ENCODE assay signal across 22 mouse cellular contexts in genomic region chr5:8839651-8840050, GRCm38 (mm10). TPM values are rescaled to one million over a fixed set of nuclear protein-coding genes. Genes with fewer than 3 reads are reported as not detected.
A peak's percentile ranks its signal among the peaks of the same experiment; 100 is the strongest.
DNase-seq lines count a peak whose midpoint lies in the region; ATAC-seq and TF ChIP-seq lines count a peak whose summit lies in the region.
"Had no signal": no experiment of that assay in that cellular context is flagged by ENCODE, and none has a peak within 500 bp of the region (broad histone marks: within the 10 kb centered on the region; RNA-seq: fewer than 3 reads in every experiment).

No protein-coding gene starts in this region.

- no peak overlapping the region for H3K27ac ChIP-seq in thymus, adult 2 months (ENCODE audit: control insufficient read depth, insufficient read depth, low read length)
- H3K27ac ChIP-seq: embryonic facial prominence, embryonic 13.5 days; forebrain, embryonic 13.5 days; gastrocnemius, adult 2 months; hindbrain, embryonic 12.5 days; hindbrain, embryonic 15.5 days had no signal

- peak; percentile 73 for DNase-seq in CD4-positive helper T cell, adult 2 months (ENCODE audit: low read depth, low spot score)
- peak; percentile 42 for DNase-seq in T-cell, adult 2 months (ENCODE audit: low spot score)
- DNase-seq in naive thymus-derived CD4-positive, alpha-beta T cell, adult 2 months (ENCODE audit: low read depth), result peak; percentile 53
- DNase-seq in adrenal gland, postnatal 4 days (ENCODE audit: low spot score in 2 of 2), result no peak
- no peak for DNase-seq in thymus, adult 2 months
- DNase-seq: adrenal gland, postnatal 10 days; adrenal gland, postnatal 36 days; cerebellum, adult 11 months; cerebellum, adult 2 months; cerebellum, adult 9-11 months; cerebellum, postnatal 25 days; forebrain, postnatal 0 days; gastrocnemius, adult 2 months; gastrocnemius, postnatal 14 days had no signal

- no peaks in the 10 kb centered on the region for H3K36me3 ChIP-seq in thymus, adult 2 months (ENCODE audit: control insufficient read depth, insufficient read depth, low read length)
- H3K36me3 ChIP-seq: embryonic facial prominence, embryonic 13.5 days; hindbrain, embryonic 12.5 days; hindbrain, embryonic 15.5 days had no signal

- no peak for TF ChIP-seq CTCF in thymus, adult 2 months (IDR thresholded peaks at IDR 0.05; ENCODE audit: borderline replicate concordance, control insufficient read depth, extremely low read depth, insufficient read depth, low read length, poor library complexity)

- 25% methylated on average over 4 of the region's 4 CpGs for WGBS in thymus, adult 2 months

- H3K4me3 ChIP-seq in thymus, adult 2 months (ENCODE audit: control insufficient read depth, insufficient read depth, low read length), result no peak overlapping the region
- H3K4me3 ChIP-seq: embryonic facial prominence, embryonic 13.5 days; erythroblast, embryonic 14.5 days; forebrain, embryonic 13.5 days; gastrocnemius, adult 2 months; hindbrain, embryonic 12.5 days; hindbrain, embryonic 15.5 days had no signal

- H3K27me3 ChIP-seq in thymus, adult 2 months (ENCODE audit: control insufficient read depth, insufficient read depth, low read length), result no peaks in the 10 kb centered on the region
- H3K27me3 ChIP-seq: embryonic facial prominence, embryonic 13.5 days; forebrain, embryonic 13.5 days; hindbrain, embryonic 12.5 days; hindbrain, embryonic 15.5 days had no signal

- TF ChIP-seq POLR2A in thymus, adult 2 months (IDR thresholded peaks at IDR 0.05; ENCODE audit: control insufficient read depth, extremely low read depth, insufficient read depth, low read length, poor library complexity), result no peak

- no peaks in the 10 kb centered on the region for H3K4me1 ChIP-seq in thymus, adult 2 months (replicated peaks; ENCODE audit: control insufficient read depth, insufficient read depth, low read length)

- ATAC-seq in inflammation-experienced regulatory T-cells, adult 6 months, result peak; percentile 19
- ATAC-seq: intestine, postnatal 0 days had no signal

RNA-seq across cellular contexts. Expression of gene Abcb1b, which starts 41.7 kb away (rescaled TPM):
- 10 to 100 TPM; 11.1 to 15.5 (median 13.6) TPM for polyA plus RNA-seq in inflammation-experienced regulatory T-cells, adult 6 months (2017; shearing (Covaris generic))
- 100 to 1,000 TPM; 184 to 198 TPM for total RNA-seq in adrenal gland, postnatal 4 days (2021)
- polyA plus RNA-seq in thymus, adult 2 months (2012; rRNA removed), result 1.8 and 3.1 TPM in 2 replicates
- total RNA-seq: MEL had no signal
- polyA plus RNA-seq: erythroblast, embryonic 14.5 days had no signal

RNA-seq across cellular contexts. Expression of gene Abcb4, which starts 53.9 kb away (rescaled TPM):
- 1 to 10 TPM in 1 of 3 experiments, under 1 TPM in 1, not detected in 1; 0.77 to 1.0 TPM for polyA plus RNA-seq in inflammation-experienced regulatory T-cells, adult 6 months (2017; shearing (Covaris generic))
- 10 to 100 TPM in 1 of 2 experiments, 1 to 10 TPM in 1; 7.9 to 17.9 TPM for total RNA-seq in adrenal gland, postnatal 4 days (2021)
- 0.90 and 1.7 TPM in 2 replicates for polyA plus RNA-seq in thymus, adult 2 months (2012; rRNA removed)

Comparison
In these comparisons a context has a peak if more than half of its experiments do, and no peak if none do; other contexts are left out.
1. DNase-seq: peak in CD4-positive helper T cell, adult 2 months (single experiment), T-cell, adult 2 months (single experiment) and naive thymus-derived CD4-positive, alpha-beta T cell, adult 2 months (single experiment); none in adrenal gland, postnatal 4 days (0 of 2) and thymus, adult 2 months (single experiment).